Comparison of ENCODE assay signal across 8 mouse cellular contexts in the genomic region with DNA sequence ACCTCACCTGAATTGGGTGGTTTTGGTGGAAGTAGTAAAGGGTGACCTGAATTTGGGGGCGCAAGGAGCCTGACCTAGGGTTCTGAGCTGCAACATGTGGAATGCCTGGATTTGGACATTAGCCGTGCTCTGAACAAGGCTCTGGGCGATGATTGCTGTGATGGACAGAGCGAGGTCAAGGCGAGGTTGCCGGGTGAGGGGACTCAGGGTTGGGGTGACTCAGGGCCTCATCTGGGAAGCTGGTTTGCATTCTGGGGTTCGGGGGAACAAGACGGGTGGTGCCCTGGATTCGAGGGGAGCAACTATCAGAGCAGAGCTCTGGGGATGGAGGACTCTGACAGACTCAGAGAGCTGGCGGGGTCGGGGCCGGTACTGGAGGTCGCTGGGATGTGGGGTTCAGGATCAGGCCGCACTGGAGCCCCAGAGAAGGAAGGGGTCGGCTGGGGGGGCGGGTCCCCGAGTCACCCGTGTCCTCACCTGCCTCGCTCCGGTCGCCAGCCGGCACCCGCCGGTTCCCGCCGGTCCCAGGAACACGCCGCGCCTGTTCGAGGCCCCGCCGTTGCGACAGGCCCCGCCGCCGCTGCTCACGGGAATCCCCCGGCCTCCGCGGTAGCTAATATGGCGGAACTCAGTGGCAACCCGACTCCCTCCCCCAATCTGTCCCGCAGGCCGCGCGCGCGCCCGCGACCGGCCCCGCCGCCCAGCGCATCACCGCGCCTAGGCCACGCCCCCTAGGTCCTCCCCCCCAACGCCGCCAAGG. TPM values are rescaled to one million over a fixed set of nuclear protein-coding genes. Genes with fewer than 3 reads are reported as not detected.
A peak's percentile ranks its signal among the peaks of the same experiment; 100 is the strongest.
DNase-seq lines count a peak whose midpoint lies in the region; ATAC-seq and TF ChIP-seq lines count a peak whose summit lies in the region.

Gene Fzr1 (minus strand): TSS at position 724 of the 760 bp plus-strand sequence.

- ATAC-seq in lung, postnatal 0 days, result no peak; the same call in 1 of the 2 replicates
- ATAC-seq in common myeloid progenitor, adult 5-6 weeks (replicated peaks; ENCODE audit: low read depth, poor library complexity, severe bottlenecking), result no peak
- peak; percentile 70 for ATAC-seq in midbrain, embryonic 15.5 days (replicated peaks)

- no peaks in the 10 kb centered on the region for H3K27me3 ChIP-seq in lung, postnatal 0 days (replicated peaks; ENCODE audit: insufficient read depth, low read length)
- no peaks in the 10 kb centered on the region for H3K27me3 ChIP-seq in heart, embryonic 10.5 days (ENCODE audit: insufficient read depth, poor library complexity, severe bottlenecking)
- no peaks in the 10 kb centered on the region for H3K27me3 ChIP-seq in midbrain, embryonic 15.5 days (replicated peaks)

- H3K4me3 ChIP-seq in lung, postnatal 0 days (ENCODE audit: low read depth, low read length), result peak within 1 kb of the TSS; percentile 82
- peak within 1 kb of the TSS; percentile 94 for H3K4me3 ChIP-seq in heart, embryonic 10.5 days
- peak within 1 kb of the TSS; percentile 68 for H3K4me3 ChIP-seq in midbrain, embryonic 15.5 days

- H3K4me1 ChIP-seq in lung, postnatal 0 days (ENCODE audit: insufficient read depth, low read depth, low read length), result peaks cover 15% of the 10 kb centered on the region; the same call in 1 of the 2 replicates
- H3K4me1 ChIP-seq in heart, embryonic 10.5 days, result peaks cover 40% of the 10 kb centered on the region
- H3K4me1 ChIP-seq in midbrain, embryonic 15.5 days, result peaks cover 30% of the 10 kb centered on the region

- H3K27ac ChIP-seq in lung, postnatal 0 days (ENCODE audit: low read length), result peak within 1 kb of the TSS; percentile 43
- peak within 1 kb of the TSS; percentile 98 for H3K27ac ChIP-seq in heart, embryonic 10.5 days
- peak within 1 kb of the TSS; percentile 81 for H3K27ac ChIP-seq in midbrain, embryonic 15.5 days

- no peak for TF ChIP-seq CTCF in lung, postnatal 0 days (IDR thresholded peaks at IDR 0.05)

- WGBS in lung, postnatal 0 days, result 5% methylated on average over 36 of the region's 59 CpGs
- 1% methylated on average over 59 of the region's 59 CpGs for WGBS in heart, embryonic 10.5 days
- 1% methylated on average over 59 of the region's 59 CpGs for WGBS in midbrain, embryonic 15.5 days

- H3K4me2 ChIP-seq in lung, postnatal 0 days (replicated peaks; ENCODE audit: low read depth, low read length), result peak within 1 kb of the TSS; percentile 83
- H3K4me2 ChIP-seq in midbrain, embryonic 15.5 days, result peak within 1 kb of the TSS; percentile 61

- no peaks in the 10 kb centered on the region for H3K9me3 ChIP-seq in lung, postnatal 0 days (ENCODE audit: low read length)
- H3K9me3 ChIP-seq in heart, embryonic 10.5 days, result no peaks in the 10 kb centered on the region
- H3K9me3 ChIP-seq in midbrain, embryonic 15.5 days, result no peaks in the 10 kb centered on the region

- peak within 1 kb of the TSS; percentile 88 for H3K9ac ChIP-seq in lung, postnatal 0 days (replicated peaks; ENCODE audit: low read depth)
- peak within 1 kb of the TSS; percentile 85 for H3K9ac ChIP-seq in midbrain, embryonic 15.5 days

- no peak for TF ChIP-seq EP300 in lung, postnatal 0 days (IDR thresholded peaks at IDR 0.05)

- no peaks in the 10 kb centered on the region for H3K36me3 ChIP-seq in lung, postnatal 0 days (ENCODE audit: insufficient read depth, low read length)
- peaks cover 29% of the 10 kb centered on the region for H3K36me3 ChIP-seq in heart, embryonic 10.5 days
- H3K36me3 ChIP-seq in midbrain, embryonic 15.5 days (replicated peaks), result no peaks in the 10 kb centered on the region

- peak; percentile 32 for DNase-seq in lung, postnatal 0 days (ENCODE audit: low spot score)
- no peak for DNase-seq in lung, adult 18-20 months
- no peak for DNase-seq in heart, embryonic 10.5 days (ENCODE audit: low spot score)
- DNase-seq in layer of hippocampus, postnatal 36 days, result no peak
- no peak for DNase-seq in cerebellum, postnatal 4 days (ENCODE audit: low spot score in 2 of 2)
- no peak for DNase-seq in yolk sac, embryonic 10.5 days (ENCODE audit: low spot score)

RNA-seq across cellular contexts. Expression of gene Fzr1, which starts in this region (rescaled TPM):
- 39.5 and 39.7 TPM in 2 replicates for polyA plus RNA-seq in lung, postnatal 0 days (2015; fragmentation: Nextera tagmentation; extraction: Ambion mirVana)
- 21.9 and 24.8 TPM in 2 replicates for total RNA-seq in common myeloid progenitor, adult 5-6 weeks (2017)
- 105 and 117 TPM in 2 replicates for polyA plus RNA-seq in heart, embryonic 10.5 days (2016; fragmentation: Nextera tagmentation; extraction: Ambion mirVana)
- 10 to 100 TPM; 61.5 to 68.9 TPM for total RNA-seq in layer of hippocampus, postnatal 36 days (2021)
- 153 and 159 TPM in 2 replicates for polyA plus RNA-seq in midbrain, embryonic 15.5 days (2015; fragmentation: Nextera tagmentation; extraction: Ambion mirVana)

Comparison
In these comparisons a context has a peak if more than half of its experiments do, and no peak if none do; other contexts are left out.
1. H3K27ac ChIP-seq: peak in every context shown above with its lines; median percentile 98 in heart, embryonic 10.5 days; 81 in midbrain, embryonic 15.5 days; 43 in lung, postnatal 0 days.